Mouse (Mus musculus) spleen, postnatal 4 days (tissue): ENCODE data around the gene Glb1l.
"Not testable (repeated sequence)": the region's sequence is repeated elsewhere in the genome, so short reads cannot be mapped to it uniquely, and the experiment has no call there.

Experiments used
- DNase-seq, 2 experiments: peaks; one replicate each; pipeline ENCODE4 v3.0.0; 2022; ENCODE audit warnings: low spot score in 2 of 2

Glb1l gene

DNA sequence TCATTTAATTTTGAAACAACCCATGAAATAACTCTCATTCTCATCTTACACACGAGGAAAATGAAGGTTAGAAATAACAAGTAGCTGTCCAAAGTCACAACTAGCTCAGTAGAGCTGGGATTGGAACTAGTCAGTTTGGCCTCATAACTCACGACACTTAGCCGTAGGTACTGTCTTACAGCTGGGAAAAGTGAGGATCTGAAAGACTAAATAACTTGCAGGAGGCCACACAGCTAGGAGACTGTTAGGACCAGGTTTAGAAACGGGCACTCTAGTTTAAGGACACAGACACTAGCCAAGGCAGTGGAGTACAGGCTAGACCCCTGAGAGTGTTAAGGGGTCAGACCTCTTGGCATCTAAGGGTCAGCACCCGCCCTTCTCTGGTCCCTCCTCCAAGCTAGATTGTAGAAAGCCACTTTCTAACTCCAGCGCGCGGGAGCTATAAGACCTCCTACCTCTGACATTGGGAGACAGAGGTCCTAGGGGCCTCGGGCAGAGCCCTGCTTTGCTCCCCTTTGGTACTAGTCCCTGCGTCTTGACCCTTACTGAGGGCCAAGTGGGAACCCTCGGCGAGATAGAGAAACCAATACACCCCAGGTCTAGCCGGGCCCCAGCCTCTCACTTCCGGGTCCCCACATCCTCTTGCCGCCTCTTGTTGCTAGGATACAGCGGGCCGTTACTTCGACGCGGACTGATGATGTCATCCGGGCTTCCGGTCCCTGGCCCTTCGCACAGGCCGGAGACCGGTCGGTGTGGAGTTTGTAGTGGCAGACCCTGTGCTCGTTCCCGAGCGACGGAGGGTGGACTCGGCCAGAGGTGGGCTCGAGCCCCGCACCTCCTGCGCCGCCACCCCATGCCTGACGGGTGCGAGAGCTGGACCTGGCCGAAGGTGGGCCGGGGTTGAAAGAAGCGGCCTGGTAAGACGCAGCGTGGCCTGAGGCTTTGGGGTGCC is at the start of gene Glb1l, which contains the start of gene Stk16:
Gene Glb1l, minus strand, starts transcription at position 678 of the 952 bp plus-strand sequence.
Gene Stk16, plus strand, starts transcription at position 703 of the 952 bp plus-strand sequence.
- DNase-seq, result peak; percentile 94 to 97

DNA sequence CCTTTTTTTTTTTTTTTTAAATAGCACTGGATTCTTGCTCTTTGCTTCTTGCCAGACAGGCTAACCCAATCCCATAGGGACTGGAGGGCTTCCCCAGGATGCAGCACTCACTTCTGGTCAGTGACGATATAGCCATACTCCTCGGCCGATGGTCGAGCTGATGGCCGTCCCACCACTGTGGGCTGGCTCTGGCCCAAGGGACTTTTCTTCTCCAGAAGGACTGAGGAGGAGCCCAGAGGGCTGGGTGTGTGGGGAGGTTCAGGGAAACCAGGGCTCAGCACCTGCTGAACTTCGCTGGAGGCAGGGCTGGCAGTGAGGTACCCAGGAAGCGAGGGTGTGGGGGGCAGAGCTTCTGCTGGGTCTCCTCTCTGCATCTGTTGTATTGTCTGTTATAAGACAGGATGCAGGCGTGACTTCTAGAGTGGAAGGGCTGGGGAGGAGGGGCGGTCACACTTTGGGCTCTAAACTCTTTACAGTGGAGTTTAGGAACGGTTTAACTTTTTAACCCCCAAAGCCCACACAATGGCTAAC is 45.0 kb upstream of the Glb1l start:
- DNase-seq, result no peak

DNA sequence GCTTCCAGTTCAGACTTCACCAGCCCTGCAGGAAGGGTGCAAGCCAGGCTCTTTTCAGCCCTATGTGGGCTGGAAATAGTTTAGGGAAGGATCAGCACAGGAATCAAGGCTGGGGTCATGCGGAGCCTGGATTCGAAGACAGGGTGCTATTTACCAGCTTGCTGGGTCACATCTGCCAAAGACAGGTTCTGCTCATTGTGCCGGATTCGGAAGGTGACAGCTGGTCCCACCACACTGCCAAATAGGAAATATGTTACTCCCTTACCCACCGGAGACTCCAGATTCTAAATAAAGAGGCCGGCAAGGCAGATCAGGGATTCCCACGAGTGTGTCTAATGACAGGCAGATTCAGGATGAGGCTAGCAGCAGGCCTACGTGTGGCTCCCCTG is 44.0 kb upstream of the Glb1l start:
- DNase-seq, result no peak

DNA sequence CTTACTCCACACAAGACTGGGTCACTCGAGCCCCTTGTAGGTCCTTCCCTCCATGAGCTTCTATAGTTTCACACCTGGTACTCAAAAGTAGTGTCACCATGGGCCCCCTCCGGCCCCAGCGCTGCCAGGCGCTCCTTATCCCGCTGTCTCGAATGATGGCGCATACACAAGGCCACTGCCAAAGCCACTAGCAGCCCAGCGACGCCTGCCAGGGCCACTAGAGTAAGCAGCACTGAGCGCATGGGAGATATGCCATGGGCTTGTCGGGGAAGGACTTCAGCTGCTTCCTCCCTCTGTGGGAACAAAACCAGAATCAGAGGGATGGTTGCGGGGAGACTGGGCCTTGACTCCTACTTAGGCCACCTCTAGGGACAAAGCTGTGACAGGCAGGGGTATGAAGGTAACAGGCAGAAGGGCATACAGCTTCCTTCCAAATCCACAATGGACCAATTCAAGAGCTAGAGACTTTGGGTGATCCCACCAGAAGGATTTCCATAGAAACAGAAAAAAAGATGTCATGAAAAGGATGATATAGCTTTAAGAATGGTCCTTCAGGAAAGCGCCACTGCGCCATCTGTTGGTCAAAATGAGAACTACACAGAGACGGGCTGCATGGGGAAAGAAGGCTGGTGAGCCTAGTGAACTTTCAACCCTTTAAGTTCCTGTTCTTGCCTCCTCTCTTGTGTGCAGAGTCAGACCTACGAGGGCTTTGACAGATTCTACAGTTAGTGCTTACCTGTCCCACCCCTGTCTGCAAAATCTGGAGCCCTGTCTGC is 43.4 kb upstream of the Glb1l start:
- peak; percentile 87 to 97 for DNase-seq

DNA sequence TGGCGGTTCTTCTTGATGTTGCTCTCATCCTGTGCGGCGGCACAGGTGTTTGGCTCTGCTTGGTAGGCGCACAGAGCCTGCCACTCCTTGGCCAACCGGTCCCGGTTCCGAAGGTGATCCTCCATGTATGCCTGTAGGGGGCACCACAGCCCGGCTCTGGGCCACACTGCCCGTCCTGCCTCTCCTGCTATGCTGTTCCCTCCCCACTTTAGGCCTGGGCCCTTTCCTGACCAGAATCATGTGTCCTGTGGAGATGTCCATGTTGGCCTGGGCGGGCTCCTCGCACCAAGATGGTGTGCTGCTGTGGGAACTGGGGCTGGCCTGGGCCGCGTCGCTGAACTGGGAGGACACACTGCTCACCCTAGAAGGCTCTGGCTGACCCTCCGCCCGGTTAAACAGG is 42.4 kb upstream of the Glb1l start:
- peak in 1 of 2 experiments; percentile 69 for DNase-seq

DNA sequence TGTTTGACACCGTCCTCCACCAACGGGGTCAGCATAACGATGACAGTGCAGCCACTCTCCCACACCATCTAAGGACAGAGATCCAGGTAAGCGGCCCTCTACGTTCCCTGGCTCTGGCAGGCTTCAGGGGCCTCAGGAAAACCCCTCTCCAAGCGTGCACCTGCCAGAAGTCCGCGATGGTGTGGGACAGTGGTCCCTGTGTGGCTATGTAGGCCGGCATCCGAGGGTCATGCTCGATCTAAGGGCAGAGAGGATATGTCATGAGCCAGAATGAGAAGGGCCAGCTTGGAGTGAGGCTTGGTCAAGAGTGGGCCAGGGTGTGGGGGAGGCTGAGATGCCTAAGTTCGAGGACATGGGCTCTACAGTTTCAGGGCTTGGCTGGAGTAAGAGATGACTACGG is 41.7 kb upstream of the Glb1l start:
- peak in 1 of 2 experiments; percentile 67 for DNase-seq

DNA sequence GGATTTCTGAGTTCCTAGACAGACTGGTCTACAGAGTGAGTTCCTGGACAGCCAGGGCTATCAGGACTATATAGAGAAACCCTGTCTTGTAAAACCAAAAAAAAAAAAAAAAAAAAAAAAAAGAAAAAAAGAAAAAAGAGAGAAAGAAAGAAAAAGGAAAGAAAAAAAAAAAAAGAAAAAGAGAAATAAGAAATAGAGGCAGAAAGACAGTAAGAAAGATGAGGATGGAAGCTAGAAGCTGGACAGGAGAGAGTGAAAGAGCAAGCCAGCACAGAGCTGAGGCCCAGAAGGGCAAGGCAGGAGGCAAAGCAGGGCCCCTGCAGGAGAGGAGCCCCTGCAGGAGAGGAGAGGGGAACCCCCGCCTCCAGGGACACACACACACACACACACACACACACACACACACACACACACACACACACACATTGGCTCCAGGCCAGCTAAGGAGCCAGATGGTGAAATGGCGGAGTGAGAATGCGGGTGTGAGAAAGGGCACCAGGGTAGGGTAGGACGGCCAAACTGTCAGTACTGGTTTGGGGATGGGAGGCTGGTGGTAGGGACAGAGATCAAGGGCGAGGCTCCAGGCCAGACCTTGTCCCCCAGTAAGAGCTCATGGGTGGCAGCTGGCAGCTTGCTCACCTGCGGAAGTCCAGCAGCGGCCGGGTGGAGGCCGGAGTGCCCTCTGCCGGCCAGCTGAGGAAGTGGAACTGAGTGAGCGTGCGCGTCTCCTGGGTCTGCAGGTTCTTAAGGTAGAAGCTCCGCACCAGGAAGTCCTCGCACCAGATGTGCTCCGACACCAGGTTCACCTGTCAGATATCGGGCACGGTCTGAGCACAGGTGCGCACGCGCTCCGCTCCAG is 40.7 kb upstream of the Glb1l start:
- peak; percentile 87 to 95 for DNase-seq

DNA sequence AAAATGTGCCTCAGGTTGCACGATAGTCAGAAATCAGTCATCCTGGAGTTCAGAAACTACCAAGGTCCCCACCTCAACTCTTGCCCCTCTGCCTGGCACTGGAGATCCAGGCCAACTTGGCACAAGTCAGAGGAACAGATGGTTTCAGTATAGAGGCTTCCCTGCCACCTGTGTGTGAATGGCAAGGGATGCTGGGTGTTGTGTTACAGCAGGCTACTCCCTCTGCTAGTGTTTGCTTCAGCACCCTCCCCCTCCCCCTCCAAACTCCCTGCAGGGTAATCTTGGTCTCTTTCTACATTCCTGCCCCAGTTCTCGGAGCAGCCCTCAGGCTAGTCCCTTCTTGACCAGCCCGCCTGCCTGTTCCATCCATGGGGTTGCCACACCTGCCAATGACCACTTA is 39.9 kb upstream of the Glb1l start:
- no peak for DNase-seq

DNA sequence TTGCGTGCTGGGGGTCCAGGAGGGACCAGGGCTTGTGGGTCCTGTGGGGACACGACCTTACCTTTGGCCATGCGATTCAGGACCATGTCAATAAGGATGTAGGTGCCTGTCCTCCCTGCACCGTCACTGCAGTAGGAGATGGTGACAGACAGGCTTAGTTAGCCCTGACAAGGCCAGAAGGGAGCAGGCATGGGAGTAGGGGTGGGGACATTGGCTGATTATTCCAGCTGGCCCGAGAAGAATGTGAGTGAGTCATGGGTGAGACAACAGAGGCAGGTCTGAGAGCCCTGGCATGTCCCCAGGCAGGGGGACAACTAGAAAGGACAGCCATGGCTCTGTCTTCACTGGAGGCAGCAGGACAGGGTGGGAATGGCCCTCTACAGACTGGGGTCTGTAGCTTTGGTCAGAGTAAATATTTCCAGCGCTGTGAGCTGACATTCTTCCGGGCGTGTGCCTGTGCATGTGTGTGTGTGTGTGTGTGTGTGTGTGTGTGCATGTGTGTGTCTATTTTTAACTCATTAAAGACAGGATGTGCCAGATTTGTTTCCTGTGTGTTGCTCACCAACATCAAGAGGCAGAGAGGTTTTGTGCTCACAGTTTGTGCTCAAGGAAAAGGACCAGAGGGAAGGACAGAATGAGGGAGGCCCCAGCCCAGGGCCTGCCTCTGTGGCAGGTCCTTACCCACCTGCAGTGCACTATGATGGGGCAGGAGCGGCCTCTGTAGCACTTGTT is 37.6 kb upstream of the Glb1l start:
- DNase-seq, result no peak

DNA sequence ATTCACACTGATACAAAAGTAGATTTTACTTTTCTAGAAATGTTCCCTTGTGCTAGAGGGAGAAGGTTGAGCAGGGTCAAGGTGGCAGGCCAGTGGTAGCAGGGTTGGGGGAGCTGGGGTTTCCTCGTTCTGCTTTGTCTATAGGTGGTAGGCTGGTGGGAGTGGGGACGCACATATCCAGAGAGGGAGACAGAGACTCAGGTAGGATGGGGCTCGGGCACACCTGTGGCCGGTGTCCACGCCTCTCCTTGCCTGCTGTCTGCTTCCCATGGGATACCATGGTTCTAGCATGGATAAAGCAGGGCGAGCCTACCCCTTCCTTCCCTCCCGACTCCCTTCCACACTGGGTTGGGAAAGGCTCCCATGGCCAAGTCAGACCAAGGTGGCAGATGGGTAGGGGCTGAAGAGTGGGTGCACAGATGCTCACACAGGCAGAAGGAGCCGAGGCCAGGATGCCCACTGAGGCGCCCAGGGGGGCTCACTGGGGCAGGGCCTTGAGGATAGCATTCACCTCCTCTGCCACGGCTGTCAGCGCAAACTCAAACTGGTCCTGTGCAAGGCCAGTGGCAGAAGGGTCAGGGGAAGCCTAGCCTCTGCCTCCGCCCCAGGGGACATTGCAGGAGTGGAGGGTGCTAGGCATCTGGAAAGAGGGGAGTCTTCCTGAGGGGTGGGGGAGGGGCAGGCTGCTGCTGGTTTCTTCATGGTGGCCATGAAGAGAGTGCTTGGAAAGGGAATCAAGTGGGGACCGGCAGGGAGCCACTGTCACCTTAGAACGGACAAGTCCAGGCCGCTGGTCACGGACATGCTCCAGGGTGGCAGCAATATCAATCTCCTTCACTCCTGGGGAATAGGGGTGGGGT is 36.7 kb upstream of the Glb1l start:
- DNase-seq, result peak in 1 of 2 experiments; percentile 69

DNA sequence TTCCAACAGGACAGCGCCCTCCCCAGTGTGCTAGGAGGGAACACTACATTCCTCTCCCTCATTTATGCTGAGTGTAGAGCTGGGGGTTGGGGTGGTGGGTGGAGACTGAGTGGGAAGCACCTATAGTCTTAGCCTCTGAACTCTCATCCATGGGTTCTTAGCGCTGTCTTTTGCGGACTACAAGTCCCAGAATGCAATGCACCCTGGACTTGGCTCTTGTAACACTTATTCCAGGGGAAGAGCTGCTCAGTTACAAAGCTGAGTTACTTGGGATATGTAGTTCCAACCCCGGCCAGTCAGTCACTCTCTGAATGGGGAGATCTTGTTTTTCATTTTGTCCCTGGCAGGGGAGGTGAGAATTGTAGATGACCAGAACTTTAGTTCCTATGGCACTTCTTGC is 34.2 kb upstream of the Glb1l start:
- peak in 1 of 2 experiments; percentile 62 for DNase-seq

DNA sequence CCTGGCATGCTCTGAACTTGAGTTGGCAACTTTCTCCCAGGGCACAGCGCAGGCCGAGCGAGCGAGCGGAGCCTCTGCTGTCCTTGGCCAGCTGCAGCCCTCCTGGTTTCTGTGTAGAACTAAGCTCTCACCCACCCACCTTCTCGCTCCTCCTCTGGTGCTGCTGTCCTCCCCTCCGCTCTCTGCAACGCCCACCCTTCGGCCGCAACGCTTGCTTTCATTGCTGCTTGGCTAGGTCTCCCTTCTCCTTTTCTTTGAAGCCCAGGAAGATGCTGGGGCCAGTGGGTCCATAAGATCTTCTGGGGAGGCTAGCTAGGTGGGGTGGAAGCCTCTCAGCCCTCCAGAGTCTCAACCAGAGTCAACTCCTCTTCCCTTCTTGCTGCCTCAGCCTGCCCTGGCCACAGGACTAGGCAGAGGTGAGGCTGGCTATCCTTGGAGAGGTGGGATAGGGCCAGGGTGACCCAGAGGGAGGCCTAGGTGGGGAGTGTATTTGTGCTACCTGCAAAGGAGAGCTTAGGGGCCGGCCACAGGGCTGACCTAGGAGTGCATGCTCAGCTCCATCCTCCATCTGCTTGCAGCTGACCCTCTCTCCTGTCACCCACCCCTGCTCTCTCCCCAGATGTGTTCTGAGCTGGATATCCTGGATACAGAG is 33.7 kb upstream of the Glb1l start:
- peak in 1 of 2 experiments; percentile 60 for DNase-seq

DNA sequence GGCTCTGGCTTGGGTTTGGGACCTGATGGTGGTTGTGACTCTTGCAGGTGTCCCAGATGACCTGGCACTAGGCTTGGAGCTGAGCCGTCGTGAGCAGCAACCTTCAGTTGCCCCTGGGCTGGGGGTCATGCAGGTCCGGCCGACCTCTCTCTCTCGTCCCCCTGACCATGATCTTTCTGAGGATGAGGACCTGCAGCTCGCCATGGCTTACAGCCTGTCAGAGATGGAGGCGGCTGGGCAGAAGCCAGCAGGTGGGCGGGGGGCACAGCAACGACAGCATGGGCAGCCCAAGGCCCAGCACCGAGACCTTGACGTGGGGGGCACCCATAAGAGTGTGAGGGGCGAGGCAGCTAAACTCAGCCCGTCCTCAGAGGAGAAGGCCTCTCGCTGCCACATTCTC is 32.8 kb upstream of the Glb1l start:
- DNase-seq, result peak in 1 of 2 experiments; percentile 59

DNA sequence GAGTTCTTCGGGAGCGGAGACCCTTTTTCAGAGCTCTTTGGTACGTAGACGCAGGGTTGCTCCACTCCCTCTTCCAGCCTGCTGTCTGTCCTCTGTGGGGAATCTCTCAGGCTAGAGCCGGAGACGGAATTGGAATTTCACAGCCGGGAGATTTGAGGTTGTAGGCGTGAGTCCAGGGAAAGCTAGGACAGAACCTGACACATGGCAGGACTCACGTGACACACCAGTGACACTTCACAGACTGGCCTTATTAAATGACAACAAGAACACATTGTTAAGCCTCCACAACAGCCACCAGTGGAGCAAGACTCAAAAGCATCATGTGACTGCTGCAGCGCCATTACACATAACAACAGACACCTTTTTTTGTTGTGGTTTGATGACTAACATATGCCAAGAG is 29.0 kb upstream of the Glb1l start:
- DNase-seq, result no peak

DNA sequence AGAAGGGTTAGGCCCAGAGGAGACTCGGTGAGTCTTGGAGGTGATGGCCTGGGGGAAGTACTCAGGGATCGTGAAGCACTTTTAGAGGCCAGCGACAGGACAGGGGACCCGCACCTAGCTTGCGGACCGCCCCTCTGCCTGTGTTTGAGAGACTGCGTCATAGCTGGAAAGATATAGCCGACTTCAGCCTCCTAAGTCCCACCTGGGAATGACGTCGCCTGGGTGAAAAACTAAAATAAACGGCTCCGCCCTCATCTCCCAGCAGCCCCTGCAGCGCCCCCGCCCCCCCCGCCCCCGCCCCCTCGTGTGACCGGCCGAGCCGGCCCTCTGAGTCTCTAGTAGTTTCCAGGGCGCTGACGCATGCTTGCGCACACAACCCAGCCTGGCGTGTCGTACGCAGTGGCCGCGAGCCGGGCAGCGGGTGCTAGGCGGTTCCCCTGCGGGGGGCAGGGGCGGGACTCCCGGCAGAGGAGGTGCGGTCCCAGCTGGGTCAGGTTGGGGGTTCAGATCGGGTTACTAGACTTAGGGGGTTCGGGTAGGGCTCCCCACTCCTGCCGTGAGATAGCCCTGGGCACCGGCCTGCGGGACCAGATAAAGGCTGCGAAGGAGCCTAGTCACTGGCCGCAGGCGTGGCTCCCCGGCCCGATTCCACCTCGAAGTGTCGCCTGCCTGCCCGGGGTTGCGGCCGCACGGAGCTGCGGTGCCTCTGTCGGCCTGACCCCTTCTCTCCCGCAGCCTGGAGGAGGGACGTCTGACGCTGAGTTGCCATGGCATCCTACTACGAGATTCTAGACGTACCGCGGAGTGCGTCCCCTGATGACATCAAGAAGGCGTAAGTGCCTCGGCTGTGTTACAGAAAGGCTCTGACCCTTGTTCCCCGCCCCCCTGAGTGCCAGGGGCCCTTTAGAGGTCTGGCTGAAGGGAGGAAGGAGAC is 25.8 kb upstream of the Glb1l start, which contains the start of gene Dnajb2:
Gene Dnajb2, plus strand, starts transcription at position 290 of the 934 bp plus-strand sequence.
- DNase-seq, result peak; percentile 89 to 93

DNA sequence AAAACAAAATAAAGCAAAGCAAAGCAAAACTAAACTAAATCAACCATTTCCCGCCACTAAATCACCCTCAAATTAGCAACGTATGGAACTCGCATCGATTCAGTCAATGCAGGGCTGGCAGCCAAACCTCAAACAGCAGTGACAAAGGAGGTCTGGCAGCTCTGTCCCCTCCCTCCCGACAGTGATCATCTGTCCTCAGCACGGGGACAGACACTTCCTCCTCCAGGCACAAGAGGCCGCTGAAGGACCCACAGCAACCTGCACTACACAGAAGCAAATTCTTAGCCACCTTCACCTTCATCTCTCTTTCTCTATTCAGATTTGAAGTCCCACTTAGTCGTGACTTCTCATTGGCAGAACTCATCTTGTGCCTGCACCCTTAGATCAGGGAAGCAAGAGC is 24.0 kb upstream of the Glb1l start:
- DNase-seq, result peak; percentile 76 to 83

DNA sequence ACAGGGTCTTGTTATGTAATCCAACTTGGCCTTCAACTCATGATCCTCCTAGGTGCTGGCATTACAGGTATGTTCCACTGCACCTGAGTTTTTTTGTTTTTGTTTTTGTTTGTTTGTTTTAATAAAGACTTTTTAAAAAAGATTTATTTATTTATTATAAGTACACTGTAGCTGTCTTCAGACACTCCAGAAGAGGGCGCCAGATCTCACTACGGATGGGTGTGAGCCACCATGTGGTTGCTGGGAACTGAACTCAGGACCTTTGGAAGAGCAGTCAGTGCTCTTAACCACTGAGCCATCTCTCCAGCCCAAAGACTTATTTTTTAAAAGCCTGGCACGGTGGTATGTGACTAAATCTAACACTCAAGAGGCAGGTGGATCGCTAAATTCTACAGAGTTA is 21.9 kb upstream of the Glb1l start:
- not testable (repeated sequence) for DNase-seq

DNA sequence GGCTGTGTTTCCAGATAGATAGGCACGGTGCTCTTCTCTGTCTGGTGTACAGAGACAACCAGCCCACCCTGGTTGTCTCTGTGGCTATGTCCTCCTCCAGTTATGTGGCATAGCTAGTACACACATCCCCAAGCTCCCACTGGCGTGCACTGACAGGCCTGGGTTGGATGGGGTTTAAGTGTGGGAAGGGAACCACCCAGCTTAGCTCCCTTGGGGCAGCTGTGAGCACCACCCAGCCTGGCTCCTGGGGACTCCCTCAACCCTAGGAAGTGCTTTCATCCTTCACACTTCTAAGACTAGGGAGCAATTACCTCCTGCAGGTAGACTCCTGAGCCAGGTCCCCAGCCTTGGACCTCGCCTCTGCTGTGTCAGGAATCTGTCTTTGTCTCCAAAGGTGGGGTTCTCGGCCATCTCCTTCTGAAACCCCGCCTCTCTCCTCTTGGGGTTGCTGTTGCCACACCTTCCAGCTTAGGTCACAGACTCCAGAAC is 21.1 kb upstream of the Glb1l start, which contains the start of gene A630095N17Rik:
Gene A630095N17Rik, minus strand, starts transcription at position 439 of the 489 bp plus-strand sequence.
- DNase-seq, result no peak
